In the genomic region with DNA sequence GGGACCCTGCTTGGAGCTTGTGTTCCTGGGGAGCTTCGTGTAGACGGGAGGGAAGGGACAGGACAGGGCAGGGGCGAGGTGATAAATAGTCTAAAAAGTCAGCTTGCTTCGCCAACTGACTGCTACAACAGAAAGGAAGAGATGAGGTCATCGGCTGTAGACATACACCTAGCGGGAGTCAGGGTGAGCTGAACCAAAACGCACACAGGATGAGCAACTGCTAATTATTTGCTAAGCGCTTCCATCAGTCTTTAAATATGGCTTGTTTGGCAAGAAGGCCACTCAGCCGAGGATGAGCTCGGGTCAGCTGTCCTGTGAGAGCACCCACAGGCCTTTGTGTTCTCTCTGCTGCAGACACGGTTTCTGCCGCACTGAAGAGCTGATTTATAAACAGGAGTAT, we compare ENCODE assay signal across 20 mouse cellular contexts.
DNase-seq lines count a peak whose midpoint lies in the region; ATAC-seq and TF ChIP-seq lines count a peak whose summit lies in the region.
"Had no signal": no experiment of that assay in that cellular context is flagged by ENCODE, and none has a peak within 500 bp of the region (broad histone marks: within the 10 kb centered on the region; RNA-seq: fewer than 3 reads in every experiment).

No protein-coding gene starts in this region.

- ATAC-seq in hindbrain, embryonic 11.5 days (ENCODE audit: low FRiP score) = no peak
- ATAC-seq in hindbrain, embryonic 14.5 days (ENCODE audit: low FRiP score) = no peak
- peak; percentile 87 for ATAC-seq in Patski
- ATAC-seq: forebrain, embryonic 13.5 days; liver, embryonic 12.5 days had no signal

- no peak overlapping the region for H3K4me3 ChIP-seq in hindbrain, embryonic 11.5 days (ENCODE audit: low read depth, low read length)
- no peak overlapping the region for H3K4me3 ChIP-seq in hindbrain, embryonic 14.5 days (replicated peaks; ENCODE audit: low read length)
- H3K4me3 ChIP-seq: forebrain, embryonic 13.5 days; gastrocnemius, adult 2 months; limb, embryonic 13.5 days; liver, embryonic 12.5 days had no signal

- peaks cover 4% of the 10 kb centered on the region; the same call in 1 of the 2 replicates for H3K36me3 ChIP-seq in hindbrain, embryonic 11.5 days (ENCODE audit: control insufficient read depth, insufficient read depth, low read length)
- peaks cover 44% of the 10 kb centered on the region for H3K36me3 ChIP-seq in hindbrain, embryonic 14.5 days (replicated peaks; ENCODE audit: control insufficient read depth, insufficient read depth)

- H3K9ac ChIP-seq in hindbrain, embryonic 11.5 days (ENCODE audit: low read depth, low read length) = no peak overlapping the region
- H3K9ac ChIP-seq in hindbrain, embryonic 14.5 days = no peak overlapping the region
- H3K9ac ChIP-seq: forebrain, embryonic 13.5 days; limb, embryonic 13.5 days; liver, embryonic 12.5 days had no signal

- H3K9me3 ChIP-seq in hindbrain, embryonic 11.5 days (ENCODE audit: control insufficient read depth, low read length) = no peaks in the 10 kb centered on the region
- no peaks in the 10 kb centered on the region for H3K9me3 ChIP-seq in hindbrain, embryonic 14.5 days (ENCODE audit: control insufficient read depth, low read length)
- H3K9me3 ChIP-seq: forebrain, embryonic 13.5 days; limb, embryonic 13.5 days; liver, embryonic 12.5 days had no signal

- CTCF ChIA-PET in Patski (lab: Charles Lee) = interaction anchor here (0.9 to 6.2 kb wide), 5 partner anchors 9 to 138 kb away, joined by 3 to 47 read pairs (median 8); no protein-coding TSS in a partner anchor

- H3K4me2 ChIP-seq in hindbrain, embryonic 11.5 days (replicated peaks; ENCODE audit: low read depth, low read length) = no peak overlapping the region
- no peak overlapping the region for H3K4me2 ChIP-seq in hindbrain, embryonic 14.5 days (replicated peaks)
- H3K4me2 ChIP-seq: forebrain, embryonic 13.5 days; limb, embryonic 13.5 days; liver, embryonic 12.5 days had no signal

- POLR2A ChIA-PET in Patski (lab: Charles Lee) = no interaction called here

- H3K27me3 ChIP-seq in hindbrain, embryonic 11.5 days (ENCODE audit: control insufficient read depth, insufficient read depth, low read length) = no peaks in the 10 kb centered on the region
- H3K27me3 ChIP-seq in hindbrain, embryonic 14.5 days (ENCODE audit: control insufficient read depth, insufficient read depth, low read length) = no peaks in the 10 kb centered on the region
- no peaks in the 10 kb centered on the region for H3K27me3 ChIP-seq in Patski
- H3K27me3 ChIP-seq: forebrain, embryonic 13.5 days; limb, embryonic 13.5 days; liver, embryonic 12.5 days had no signal

- peak overlapping the region; percentile 11; the same call in 1 of the 2 replicates for H3K27ac ChIP-seq in hindbrain, embryonic 11.5 days (ENCODE audit: low read depth, low read length)
- no peak overlapping the region for H3K27ac ChIP-seq in hindbrain, embryonic 14.5 days
- H3K27ac ChIP-seq: forebrain, embryonic 13.5 days; gastrocnemius, adult 2 months; limb, embryonic 13.5 days; liver, embryonic 12.5 days had no signal

- 36% methylated on average over 12 of the region's 12 CpGs for WGBS in hindbrain, embryonic 11.5 days
- 36% methylated on average over 12 of the region's 12 CpGs for WGBS in hindbrain, embryonic 14.5 days

- in situ Hi-C loops in Patski (cut with MboI; ENCODE audit: low pct_unique_long_range_greater_than_20kb) = no loop called here

- 0 out of 2 replicates have a peak, but pooled peaks cover 5% of the 10 kb centered on the region for H3K4me1 ChIP-seq in hindbrain, embryonic 11.5 days (replicated peaks; ENCODE audit: control insufficient read depth, insufficient read depth, low read length)
- no peaks in the 10 kb centered on the region for H3K4me1 ChIP-seq in hindbrain, embryonic 14.5 days (replicated peaks; ENCODE audit: control insufficient read depth, insufficient read depth, low read length)
- H3K4me1 ChIP-seq: forebrain, embryonic 13.5 days; limb, embryonic 13.5 days; liver, embryonic 12.5 days had no signal

- no peak for TF ChIP-seq CTCF in Patski (IDR thresholded peaks at IDR 0.05)

- peak; percentile 21 for DNase-seq in hindbrain, embryonic 11.5 days (ENCODE audit: low spot score)
- DNase-seq in hindbrain, embryonic 14.5 days (ENCODE audit: low spot score) = no peak
- DNase-seq in kidney, postnatal 4 days = peak; percentile 9 to 26
- DNase-seq in kidney, postnatal 14 days = no peak
- DNase-seq in Patski (ENCODE audit: low read depth, low spot score) = peak; percentile 67
- peak; percentile 9 for DNase-seq in embryo, embryonic 9.5 days (ENCODE audit: extremely low spot score)
- no peak for DNase-seq in right cerebral cortex, postnatal 4 days
- no peak for DNase-seq in adrenal gland, postnatal 14 days
- DNase-seq: adrenal gland, postnatal 36 days; cerebellum, adult 11 months; cerebellum, postnatal 10 days; gastrocnemius, adult 2 months; kidney, adult 9 months; lung, adult 18-20 months; lung, postnatal 10 days; thymus, adult 18-20 months; thymus, postnatal 36 days had no signal

Comparison
In these comparisons a context has a peak if more than half of its experiments do, and no peak if none do; other contexts are left out.
1. DNase-seq: peak in hindbrain, embryonic 11.5 days (single experiment), kidney, postnatal 4 days (2 of 2), Patski (single experiment) and embryo, embryonic 9.5 days (single experiment); none in hindbrain, embryonic 14.5 days (single experiment), kidney, postnatal 14 days (single experiment), right cerebral cortex, postnatal 4 days (single experiment) and adrenal gland, postnatal 14 days (single experiment).